Comparison of ENCODE assay signal across 10 mouse cellular contexts in the genomic region with DNA sequence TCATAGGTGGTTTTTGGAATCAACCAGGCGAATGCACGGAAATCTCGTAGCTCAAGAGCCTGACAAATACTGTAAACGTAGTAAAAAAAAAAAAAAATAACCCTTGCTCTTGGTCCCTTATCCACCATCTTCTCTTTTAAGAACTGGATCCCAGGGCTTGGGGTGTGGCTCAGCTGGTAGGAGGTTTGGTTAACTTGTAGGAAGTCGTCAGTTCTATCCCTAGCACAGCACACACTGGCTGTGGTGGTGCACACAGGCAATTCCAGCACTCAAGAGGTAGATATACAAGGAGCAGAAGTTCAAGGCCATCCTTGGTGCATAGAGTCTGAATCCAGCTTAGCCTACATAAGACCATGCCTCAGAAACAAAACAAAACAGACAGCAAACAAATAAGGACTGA. TPM values are rescaled to one million over a fixed set of nuclear protein-coding genes. Genes with fewer than 3 reads are reported as not detected.
A peak's percentile ranks its signal among the peaks of the same experiment; 100 is the strongest.
DNase-seq lines count a peak whose midpoint lies in the region; ATAC-seq and TF ChIP-seq lines count a peak whose summit lies in the region.
"Had no signal": no experiment of that assay in that cellular context is flagged by ENCODE, and none has a peak within 500 bp of the region (broad histone marks: within the 10 kb centered on the region; RNA-seq: fewer than 3 reads in every experiment).

No protein-coding gene starts in this region.

- H3K27me3 ChIP-seq in hindbrain, embryonic 10.5 days (ENCODE audit: insufficient read depth, poor library complexity, severe bottlenecking), result no peaks in the 10 kb centered on the region
- H3K27me3 ChIP-seq in hindbrain, embryonic 12.5 days, result no peaks in the 10 kb centered on the region
- no peaks in the 10 kb centered on the region for H3K27me3 ChIP-seq in CH12.LX (replicated peaks)
- no peaks in the 10 kb centered on the region for H3K27me3 ChIP-seq in liver, embryonic 12.5 days (replicated peaks)

- in situ Hi-C loops in CH12.LX (cut with MboI; ENCODE audit: low pct_ligation_motif_present, low pct_unique_long_range_greater_than_20kb, low sequenced_read_pairs), result loop anchor here (10.0 kb wide), 1 partner anchor 110 kb away; no protein-coding TSS in a partner anchor

- no peak for TF ChIP-seq CTCF in CH12.LX (conservative IDR thresholded peaks at IDR 0.05 in 1 of 2, IDR thresholded peaks at IDR 0.05 in 1 of 2; ENCODE audit: low read depth in 2 of 2, low read length in 2 of 2)

- no peak overlapping the region for H3K4me3 ChIP-seq in hindbrain, embryonic 10.5 days
- H3K4me3 ChIP-seq in hindbrain, embryonic 12.5 days, result no peak overlapping the region
- peak overlapping the region in 1 of 3 experiments; percentile 35 for H3K4me3 ChIP-seq in CH12.LX (replicated peaks in 1 of 3; ENCODE audit: low read depth in 2 of 3, low read length in 2 of 3, poor library complexity in 1 of 3)
- peak overlapping the region; percentile 43 for H3K4me3 ChIP-seq in liver, embryonic 12.5 days
- H3K4me3 ChIP-seq: left cerebral cortex, adult 2 months had no signal

- no peak overlapping the region for H3K9ac ChIP-seq in hindbrain, embryonic 12.5 days
- H3K9ac ChIP-seq in CH12.LX (ENCODE audit: insufficient read depth, low read depth), result no peak overlapping the region
- H3K9ac ChIP-seq in liver, embryonic 12.5 days, result peak overlapping the region; percentile 56

- H3K4me1 ChIP-seq in hindbrain, embryonic 10.5 days (replicated peaks), result peaks cover 24% of the 10 kb centered on the region
- H3K4me1 ChIP-seq in hindbrain, embryonic 12.5 days, result peaks cover 4% of the 10 kb centered on the region; the same call in 1 of the 2 replicates
- H3K4me1 ChIP-seq in CH12.LX (ENCODE audit: control insufficient read depth in 1 of 2, insufficient read depth in 2 of 2), result peaks cover 6 to 38% of the 10 kb centered on the region in 2 experiments; a peak in 3 of 4 replicates
- peaks cover 33% of the 10 kb centered on the region for H3K4me1 ChIP-seq in liver, embryonic 12.5 days

- no peaks in the 10 kb centered on the region for H3K9me3 ChIP-seq in hindbrain, embryonic 10.5 days
- no peaks in the 10 kb centered on the region for H3K9me3 ChIP-seq in hindbrain, embryonic 12.5 days (replicated peaks)
- no peaks in the 10 kb centered on the region for H3K9me3 ChIP-seq in CH12.LX (replicated peaks; ENCODE audit: low read length)
- H3K9me3 ChIP-seq in liver, embryonic 12.5 days (replicated peaks), result no peaks in the 10 kb centered on the region

- WGBS in hindbrain, embryonic 10.5 days, result 81% methylated on average over 5 of the region's 5 CpGs
- 80% methylated on average over 5 of the region's 5 CpGs for WGBS in hindbrain, embryonic 12.5 days
- 21% methylated on average over 5 of the region's 5 CpGs for WGBS in liver, embryonic 12.5 days (ENCODE audit: insufficient replicate concordance)

- dilution Hi-C loops in CH12.LX (cut with MboI; ENCODE audit: extremely low pct_ligation_motif_present, extremely low pct_unique_long_range_greater_than_20kb, low sequenced_read_pairs), result no loop called here

- TF ChIP-seq RAD21 in CH12.LX (IDR thresholded peaks at IDR 0.05; ENCODE audit: low read depth, low read length), result no peak

- no peak overlapping the region for H3K4me2 ChIP-seq in hindbrain, embryonic 12.5 days (replicated peaks)
- peak overlapping the region; percentile 46 for H3K4me2 ChIP-seq in CH12.LX (ENCODE audit: insufficient read depth, low read depth, poor library complexity, severe bottlenecking)
- H3K4me2 ChIP-seq in liver, embryonic 12.5 days, result peak overlapping the region; percentile 70

- no peak for TF ChIP-seq POLR2A in CH12.LX (IDR thresholded peaks at IDR 0.05; ENCODE audit: low read depth, low read length)

- no peak for TF ChIP-seq EP300 in CH12.LX (IDR thresholded peaks at IDR 0.05; ENCODE audit: low read length)

- DNase-seq in hindbrain, embryonic 10.5 days (ENCODE audit: low spot score), result no peak
- DNase-seq in CH12.LX (ENCODE audit: extremely low read depth), result no peak
- DNase-seq in c-Kit-positive CD71-positive TER-119-positive erythroid progenitor cells, embryonic 14.5 days (ENCODE audit: low spot score), result peak; percentile 44
- DNase-seq in right cerebral cortex, adult 18-20 months, result no peak
- no peak for DNase-seq in frontal cortex, postnatal 25 days (ENCODE audit: low spot score in 2 of 2)
- DNase-seq: gastrocnemius, postnatal 36 days had no signal

- H3K27ac ChIP-seq in hindbrain, embryonic 10.5 days, result peak overlapping the region; percentile 70
- no peak overlapping the region; the same call in 1 of the 2 replicates for H3K27ac ChIP-seq in hindbrain, embryonic 12.5 days
- H3K27ac ChIP-seq in CH12.LX (ENCODE audit: insufficient read depth, low read depth), result peak overlapping the region; percentile 27; the same call in 1 of the 2 replicates
- H3K27ac ChIP-seq in liver, embryonic 12.5 days, result peak overlapping the region; percentile 84
- H3K27ac ChIP-seq: left cerebral cortex, adult 2 months had no signal

- no peaks in the 10 kb centered on the region for H3K36me3 ChIP-seq in hindbrain, embryonic 10.5 days
- H3K36me3 ChIP-seq in hindbrain, embryonic 12.5 days, result no peaks in the 10 kb centered on the region
- H3K36me3 ChIP-seq in CH12.LX (replicated peaks in 1 of 2; ENCODE audit: control insufficient read depth in 1 of 2, insufficient read depth in 1 of 2, low read length in 1 of 2), result no peaks in the 10 kb centered on the region
- H3K36me3 ChIP-seq in liver, embryonic 12.5 days, result no peaks in the 10 kb centered on the region

- no peaks in the 10 kb centered on the region for H3K79me2 ChIP-seq in CH12.LX (replicated peaks; ENCODE audit: control insufficient read depth, extremely low read depth, insufficient read depth, poor library complexity, severe bottlenecking)

- no peak for ATAC-seq in hindbrain, embryonic 12.5 days (ENCODE audit: low FRiP score)
- peak; percentile 74 for ATAC-seq in liver, embryonic 12.5 days
- no peak for ATAC-seq in monocyte, adult 5-6 weeks (replicated peaks; ENCODE audit: insufficient number of reproducible peaks, low FRiP score, low TSS enrichment, poor library complexity, severe bottlenecking)

TF ChIP-seq in CH12.LX, 34 proteins besides CTCF, POLR2A, EP300 and RAD21:
- no peak for TF ChIP-seq RCOR1 (conservative IDR thresholded peaks at IDR 0.05; ENCODE audit: low read depth, low read length)
- TF ChIP-seq JUND (conservative IDR thresholded peaks at IDR 0.05; ENCODE audit: low read depth, low read length), result no peak
- no peak for TF ChIP-seq IRF4 (IDR thresholded peaks at IDR 0.05; ENCODE audit: low read depth, low read length)
- no peak for TF ChIP-seq MXI1 (IDR thresholded peaks at IDR 0.05; ENCODE audit: low read depth, low read length)
- no peak for TF ChIP-seq USF1 (IDR thresholded peaks at IDR 0.05; ENCODE audit: low read depth, low read length)
- no peak for TF ChIP-seq CHD1 (IDR thresholded peaks at IDR 0.05; ENCODE audit: low read depth, low read length)
- no peak for TF ChIP-seq ZNF384 (IDR thresholded peaks at IDR 0.05; ENCODE audit: low read depth, low read length)

RNA-seq across cellular contexts. Expression of a gene that starts 44.5 kb away (rescaled TPM):
- polyA plus RNA-seq in hindbrain, embryonic 10.5 days (2016; fragmentation: Nextera tagmentation; extraction: Ambion mirVana), result 31.8 and 32.9 TPM in 2 replicates
- polyA plus RNA-seq in hindbrain, embryonic 12.5 days (2016; fragmentation: Nextera tagmentation; extraction: Ambion mirVana), result 39.1 and 46.4 TPM in 2 replicates
- total RNA-seq in CH12.LX (2012; rRNA removed) (2.1 and 2.6 TPM in 2 replicates), CH12.LX (2014; rRNA removed) (3.9 and 4.6 TPM in 2 replicates)
- polyA plus RNA-seq in CH12.LX (2012; ENCODE audit: insufficient read length, low read depth), result 4.5 and 7.1 TPM in 2 replicates
- 36.0 and 37.7 TPM in 2 replicates for polyA plus RNA-seq in liver, embryonic 12.5 days (2016; fragmentation: Nextera tagmentation; extraction: Ambion mirVana)
- total RNA-seq in monocyte, adult 5-6 weeks (2017), result 51.9 to 56.2 TPM (median 52.1 TPM) in 3 replicates

RNA-seq across cellular contexts. Expression of a gene that starts 48.2 kb away (rescaled TPM):
- polyA plus RNA-seq in hindbrain, embryonic 10.5 days (2016; fragmentation: Nextera tagmentation; extraction: Ambion mirVana), result 0.47 and 0.52 TPM in 2 replicates
- polyA plus RNA-seq in hindbrain, embryonic 12.5 days (2016; fragmentation: Nextera tagmentation; extraction: Ambion mirVana), result 0.46 and 0.76 TPM in 2 replicates
- 2.4 and 3.2 TPM in 2 replicates for total RNA-seq in CH12.LX (2012; rRNA removed)
- total RNA-seq in CH12.LX (2014; rRNA removed), result 1.4 and 1.8 TPM in 2 replicates
- polyA plus RNA-seq in CH12.LX (2012; ENCODE audit: insufficient read length, low read depth), result 2.8 TPM in 2 replicates
- 0.49 TPM in 2 replicates for polyA plus RNA-seq in liver, embryonic 12.5 days (2016; fragmentation: Nextera tagmentation; extraction: Ambion mirVana)
- 0.39 to 1.1 TPM in 2 of 3 replicates, not detected in the other for total RNA-seq in monocyte, adult 5-6 weeks (2017)
